Mouse (Mus musculus) kidney, postnatal 0 days (tissue): ENCODE results near the gene Nek7. TPM values are rescaled to one million over a fixed set of nuclear protein-coding genes. Genes with fewer than 3 reads are reported as not detected.

Source experiments
- ATAC-seq: fragments of 200-750 bp; cut with Nextera tagmentation; replicated peaks from 2 replicates; pipeline ENCODE4 v1.8.0; 2017; ENCODE audit warnings: low read depth, moderate number of reproducible peaks, moderate TSS enrichment, moderate library complexity; ENCODE audit not compliant: low FRiP score
- DNase-seq: peaks from one replicate; pipeline ENCODE4 v3.0.0-alpha.2; 2016; ENCODE audit warnings: low spot score
- H3K27ac ChIP-seq: fragments of 300-500 bp; sonication (generic); 2 replicates; pipeline ENCODE4 v1.5.1; 2014; ENCODE audit warnings: mild to moderate bottlenecking
- H3K27me3 ChIP-seq: fragments of 300-500 bp; sonication (generic); 2 replicates; pipeline ENCODE4 v1.6.1; 2014; ENCODE audit warnings: low read length, mixed read lengths; ENCODE audit not compliant: insufficient read depth
- H3K36me3 ChIP-seq: fragments of 300-500 bp; sonication (generic); 2 replicates; pipeline ENCODE4 v1.6.1; 2014; ENCODE audit warnings: low read length, mixed read lengths; ENCODE audit not compliant: insufficient read depth
- H3K4me1 ChIP-seq: fragments of 300-500 bp; sonication (generic); replicated peaks from 2 replicates; pipeline ENCODE4 v1.6.1; 2014; ENCODE audit warnings: antibody characterized with exemption, low read length, mixed read lengths; ENCODE audit not compliant: insufficient read depth
- H3K4me2 ChIP-seq: fragments of 300-500 bp; sonication (generic); 2 replicates; pipeline ENCODE4 v1.6.1; 2014; ENCODE audit warnings: mild to moderate bottlenecking, low read length, moderate library complexity, mixed read lengths
- H3K4me3 ChIP-seq: fragments of 300-500 bp; sonication (generic); replicated peaks from 2 replicates; pipeline ENCODE4 v1.5.1; 2014; ENCODE audit warnings: low read depth, low read length
- H3K9ac ChIP-seq: fragments of 300-500 bp; sonication (generic); 2 replicates; pipeline ENCODE4 v1.6.1; 2014; ENCODE audit warnings: low read depth, low read length
- H3K9me3 ChIP-seq: fragments of 300-500 bp; sonication (generic); replicated peaks from 2 replicates; pipeline ENCODE4 v1.6.1; 2016; ENCODE audit warnings: low read length, inconsistent platforms, mixed read lengths
- CTCF ChIP-seq: IDR thresholded peaks from 2 replicates; pipeline ENCODE4 v1.5.1; 2016; ENCODE audit warnings: antibody characterized with exemption, low read depth, mild to moderate bottlenecking, moderate library complexity
- WGBS: fragments of 180-500 bp; shearing (Covaris S2); extraction: QIAGEN DNeasy Blood & Tissue Kit; methylation state at CpG from one replicate; pipeline ENCODE4 v1.1.7; 2014; 5-methylcytosine and 5-hydroxymethylcytosine counted together
- polyA plus RNA-seq: library from polyadenylated mRNA; unstranded; fragments of >200 nt; fragmentation: Nextera tagmentation; extraction: Ambion mirVana; gene quantifications from 2 replicates; pipeline ENCODE4 v1.2.1, GENCODE M21; 2015

Gene Nek7
- polyA plus RNA-seq, 1 experiment from 2014 or later = 42.8 TPM

- Histone ChIP-seq H3K4me2 (no peak overlapping the region), H3K27ac (no peak overlapping the region), H3K9me3 (no peaks in the 10 kb centered on the region), H3K9ac (no peak overlapping the region), H3K36me3 (no peaks in the 10 kb centered on the region), H3K4me3 (no peak overlapping the region), H3K27me3 (no peaks in the 10 kb centered on the region), H3K4me1 (no peaks in the 10 kb centered on the region)
- DNase-seq (no peak), ATAC-seq (no peak)
- TF ChIP-seq CTCF = no peak
- 70% methylated on average over 2 of the region's 2 CpGs for WGBS
Measured at GRCm38 (mm10) chr1:138449476-138449851, 170.5 kb downstream of the Nek7 start.

- Histone ChIP-seq H3K36me3 (no peaks in the 10 kb centered on the region), H3K27ac (no peak overlapping the region), H3K4me3 (no peak overlapping the region), H3K9ac (no peak overlapping the region), H3K9me3 (no peaks in the 10 kb centered on the region), H3K4me1 (no peaks in the 10 kb centered on the region), H3K27me3 (no peaks in the 10 kb centered on the region), H3K4me2 (no peak overlapping the region)
- no peak for DNase-seq
- no peak for TF ChIP-seq CTCF
- no peak for ATAC-seq
- WGBS = 63% methylated on average over 15 of the region's 15 CpGs
Measured at GRCm38 (mm10) chr1:138448635-138449475, 171.1 kb downstream of the Nek7 start.

- 94% methylated on average over 1 of the region's 1 CpGs for WGBS
- no peaks in the 10 kb centered on the region for H3K36me3 ChIP-seq
- no peaks in the 10 kb centered on the region for H3K9me3 ChIP-seq
- H3K4me2 ChIP-seq = no peak overlapping the region
- no peak overlapping the region for H3K27ac ChIP-seq
- no peak overlapping the region for H3K4me3 ChIP-seq
- H3K9ac ChIP-seq = no peak overlapping the region
- TF ChIP-seq CTCF = no peak
- no peak for ATAC-seq
- no peaks in the 10 kb centered on the region for H3K27me3 ChIP-seq
- H3K4me1 ChIP-seq = no peaks in the 10 kb centered on the region
- no peak for DNase-seq
Measured at GRCm38 (mm10) chr1:138446846-138447245, 173.1 kb downstream of the Nek7 start.

Other genes with a start within 250 kb of the Nek7 start
- gene Lhx9, start 228.4 kb upstream of the Nek7 start, polyA plus RNA-seq = 0.10 TPM in 1 of 2 replicates, not detected in the other
- 64.6 and 74.4 TPM in 2 replicates for gene 2310009B15Rik, start 236.7 kb upstream of the Nek7 start, polyA plus RNA-seq